Mouse (Mus musculus): ENCODE data around the gene Vmn1r196. TPM values are rescaled to one million over a fixed set of nuclear protein-coding genes. Genes with fewer than 3 reads are reported as not detected.

Gene Vmn1r196
- polyA plus RNA-seq (2017; shearing (Covaris generic)) = not detected

DNA sequence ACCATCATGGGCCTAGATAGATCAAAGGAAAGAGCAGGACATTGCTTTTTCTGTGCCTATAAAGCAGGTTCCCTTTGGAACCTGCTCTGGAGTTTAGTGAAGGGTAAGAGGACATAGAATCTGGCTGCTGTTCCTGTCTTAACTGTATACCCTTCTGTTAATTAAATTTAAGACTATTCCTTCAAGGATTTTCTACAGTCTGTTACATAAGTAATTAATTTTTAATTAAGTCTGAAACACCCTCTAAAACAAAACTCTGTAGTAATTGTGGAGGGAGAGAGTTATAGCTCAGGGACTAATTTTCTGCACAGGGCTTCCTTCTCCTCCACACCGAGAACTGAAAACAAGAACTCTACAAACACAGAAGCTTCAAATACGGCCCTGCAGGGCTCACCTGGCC lies at the start of gene Vmn1r196:
Gene Vmn1r196 (plus strand): TSS at position 301 of the 400 bp plus-strand sequence.

GRCm38 (mm10) chr13:22243915-22244314 lies 45.8 kb upstream of the Vmn1r196 start, which contains the start of gene Vmn1r194:
Vmn1r194 (plus strand) TSS chr13:22244215.

GRCm38 (mm10) chr13:22270222-22270621 lies 19.5 kb upstream of the Vmn1r196 start, which contains the start of gene Vmn1r195:
Vmn1r195 (plus strand) TSS chr13:22270522.

GRCm38 (mm10) chr13:22324289-22324688 lies 34.6 kb downstream of the Vmn1r196 start, which contains the start of gene Vmn1r197:
Vmn1r197 (plus strand) TSS chr13:22324589.

Other genes with a start within 250 kb of the Vmn1r196 start
- 12.0 TPM for gene Hist1h4i, start 248.6 kb upstream of the Vmn1r196 start, polyA plus RNA-seq (2017; shearing (Covaris generic))
- gene Hist1h2ag, start 247.0 kb upstream of the Vmn1r196 start, polyA plus RNA-seq (2017; shearing (Covaris generic)) = 2.9 TPM
- not detected for gene Hist1h2bj, start 246.7 kb upstream of the Vmn1r196 start, polyA plus RNA-seq (2017; shearing (Covaris generic))
- gene Vmn1r188, start 205.5 kb upstream of the Vmn1r196 start, polyA plus RNA-seq (2017; shearing (Covaris generic)) = not detected
- gene Vmn1r189, start 184.1 kb upstream of the Vmn1r196 start, polyA plus RNA-seq (2017; shearing (Covaris generic)) = not detected
- gene Vmn1r191, start 106.0 kb upstream of the Vmn1r196 start, polyA plus RNA-seq (2017; shearing (Covaris generic)) = 0.10 TPM
- not detected for gene Vmn1r192, start 98.8 kb upstream of the Vmn1r196 start, polyA plus RNA-seq (2017; shearing (Covaris generic))
- not detected for gene Vmn1r193, start 66.8 kb upstream of the Vmn1r196 start, polyA plus RNA-seq (2017; shearing (Covaris generic))
- not detected for gene Vmn1r194, start 45.7 kb upstream of the Vmn1r196 start, polyA plus RNA-seq (2017; shearing (Covaris generic))
- gene Vmn1r195, start 19.4 kb upstream of the Vmn1r196 start, polyA plus RNA-seq (2017; shearing (Covaris generic)) = not detected
- not detected for gene Vmn1r197, start 34.7 kb downstream of the Vmn1r196 start, polyA plus RNA-seq (2017; shearing (Covaris generic))
- 0.14 TPM for gene Vmn1r198, start 60.4 kb downstream of the Vmn1r196 start, polyA plus RNA-seq (2017; shearing (Covaris generic))
- not detected for gene Vmn1r199, start 89.9 kb downstream of the Vmn1r196 start, polyA plus RNA-seq (2017; shearing (Covaris generic))
- 0.10 TPM for gene Vmn1r200, start 100.5 kb downstream of the Vmn1r196 start, polyA plus RNA-seq (2017; shearing (Covaris generic))
- gene Vmn1r201, start 182.0 kb downstream of the Vmn1r196 start, polyA plus RNA-seq (2017; shearing (Covaris generic)) = not detected
- 0.11 TPM for gene Vmn1r202, start 215.5 kb downstream of the Vmn1r196 start, polyA plus RNA-seq (2017; shearing (Covaris generic))
- gene Vmn1r203, start 228.2 kb downstream of the Vmn1r196 start, polyA plus RNA-seq (2017; shearing (Covaris generic)) = 0.17 TPM

Data from effector memory CD4-positive, alpha-beta T cell, adult 5 months (primary cell).